Mouse (Mus musculus) liver, adult 2 months (tissue): ENCODE results near the gene Fzr1.

Experiments
- CTCF ChIP-seq: fragments of 200-500 bp; IDR thresholded peaks from 2 replicates; pipeline ENCODE4 v1.5.1; 2011; ENCODE audit warnings: low read depth, low read length, control low read depth
- POLR2A ChIP-seq: fragments of 200-500 bp; IDR thresholded peaks from 2 replicates; pipeline ENCODE4 v1.6.1; 2011; ENCODE audit warnings: low read length, control low read depth; ENCODE audit not compliant: insufficient read depth; ENCODE audit errors: extremely low read depth

- no peak for TF ChIP-seq CTCF
- no peak for TF ChIP-seq POLR2A
These were observed 13.7 kb downstream of the Fzr1 start for GRCm38 (mm10) chr10:81364666-81365065.
